Mouse (Mus musculus): ENCODE results near the gene Ptch2. TPM values are rescaled to one million over a fixed set of nuclear protein-coding genes. Genes with fewer than 3 reads are reported as not detected.

The Ptch2 gene
- total RNA-seq, 1 experiment from 2014 or later: 8.3 TPM

DNA sequence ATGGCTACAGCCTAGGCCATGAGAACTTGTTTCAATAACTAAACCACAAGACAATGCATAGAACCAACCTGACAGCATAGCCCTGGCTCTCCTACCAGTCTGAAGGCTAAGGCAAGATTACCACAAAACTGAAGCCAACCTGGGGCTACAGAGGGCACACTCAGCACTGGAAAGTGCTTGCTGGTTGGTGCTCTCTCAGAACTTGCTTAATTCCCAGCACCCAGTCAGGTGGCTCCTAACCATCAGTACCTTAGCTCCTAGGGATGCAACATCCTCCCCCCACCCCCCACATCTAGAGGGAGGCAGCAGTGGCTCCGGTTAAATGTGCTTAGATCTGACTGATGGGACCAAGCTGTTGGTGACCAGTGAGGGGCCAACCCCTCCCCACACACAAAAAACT is 55.5 kb downstream of the Ptch2 start:
- no peak for DNase-seq

DNA sequence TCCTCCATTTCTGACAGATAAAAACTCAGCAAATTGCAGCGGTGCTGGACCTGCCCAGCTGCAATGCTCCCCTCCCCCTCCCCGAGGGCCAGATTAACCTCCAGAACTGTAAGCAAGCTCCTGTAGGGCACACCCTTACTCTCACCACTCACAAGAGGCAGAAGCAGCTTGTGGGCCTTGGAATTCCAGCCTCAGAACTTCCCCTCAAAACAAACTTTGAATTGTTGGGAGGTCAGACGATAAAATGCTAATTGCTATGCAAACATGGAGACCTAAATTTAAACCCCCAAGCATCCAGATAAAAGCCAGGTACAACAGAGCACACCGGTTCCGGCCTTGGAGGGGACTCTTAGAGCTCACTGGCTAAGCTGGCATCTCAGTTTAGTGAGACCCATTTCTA is 56.8 kb downstream of the Ptch2 start:
- no peak for DNase-seq

DNA sequence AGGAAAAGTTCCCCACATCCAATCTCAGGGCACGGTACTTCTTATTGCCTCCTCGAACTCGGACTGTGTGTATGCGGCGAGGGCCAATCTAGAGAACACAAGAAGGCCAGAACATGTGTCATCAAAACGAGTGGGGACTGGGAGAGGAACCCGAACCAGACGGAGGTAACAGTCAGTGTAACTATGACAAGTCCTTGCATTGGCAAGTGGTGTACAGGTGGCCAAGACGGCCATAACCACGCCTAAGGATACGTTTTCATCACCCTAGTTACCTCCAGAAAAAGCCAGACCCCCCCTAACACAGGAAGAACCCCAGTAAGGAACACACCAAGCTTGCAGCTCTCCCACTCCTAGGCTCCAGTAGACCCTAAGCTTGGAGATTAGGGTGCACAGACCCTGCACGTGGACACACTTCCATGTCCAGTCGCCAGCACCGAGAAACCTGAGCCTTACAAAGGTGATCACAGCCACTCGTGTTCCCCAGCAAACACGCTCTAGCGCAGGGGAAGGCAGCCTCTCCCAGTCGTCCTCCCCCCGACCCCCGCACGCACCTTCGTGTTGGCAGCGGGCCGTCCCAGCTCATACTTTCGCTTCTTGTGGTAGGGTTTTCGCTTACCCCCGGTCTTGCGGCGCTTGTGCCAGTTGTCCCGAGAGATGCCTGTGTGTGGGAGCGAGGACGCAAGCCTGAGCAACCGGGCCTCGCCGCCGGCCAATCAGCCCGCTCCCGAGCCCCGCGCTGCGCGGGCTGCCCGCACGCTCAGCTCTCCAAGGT is 59.3 kb downstream of the Ptch2 start:
- DNase-seq: no peak

DNA sequence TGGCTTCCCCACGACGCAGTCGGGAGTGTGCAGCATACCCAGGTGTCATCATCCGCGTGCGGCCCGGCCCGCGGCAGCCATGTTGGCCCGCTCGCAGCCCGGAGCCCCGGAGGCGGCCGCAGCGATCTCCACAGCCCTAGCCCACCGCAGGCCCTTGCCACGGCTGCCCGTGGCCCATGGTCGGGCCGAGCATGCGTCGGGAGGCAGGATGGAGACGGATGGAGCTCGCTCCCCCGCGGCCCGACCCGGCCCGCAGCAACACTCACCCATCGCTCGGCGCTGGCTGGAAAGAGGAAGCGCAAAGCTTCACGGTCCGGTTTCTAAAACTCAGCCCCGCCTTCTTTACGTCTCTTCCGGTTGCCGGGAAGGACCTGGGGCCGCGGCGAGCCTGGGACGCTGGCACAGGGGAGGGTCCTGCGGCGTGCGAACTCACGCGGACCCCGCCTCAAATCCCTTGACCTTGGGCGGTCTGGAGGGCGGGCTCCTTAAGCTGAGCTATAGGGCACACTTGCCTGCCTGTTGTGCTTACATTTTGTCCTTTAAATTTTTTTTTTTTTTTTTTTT is 60.0 kb downstream of the Ptch2 start, which contains the start of gene Rps8:
Rps8 (minus strand) TSS at position 452 of the 564 bp plus-strand sequence.
- DNase-seq: peak; percentile 90

DNA sequence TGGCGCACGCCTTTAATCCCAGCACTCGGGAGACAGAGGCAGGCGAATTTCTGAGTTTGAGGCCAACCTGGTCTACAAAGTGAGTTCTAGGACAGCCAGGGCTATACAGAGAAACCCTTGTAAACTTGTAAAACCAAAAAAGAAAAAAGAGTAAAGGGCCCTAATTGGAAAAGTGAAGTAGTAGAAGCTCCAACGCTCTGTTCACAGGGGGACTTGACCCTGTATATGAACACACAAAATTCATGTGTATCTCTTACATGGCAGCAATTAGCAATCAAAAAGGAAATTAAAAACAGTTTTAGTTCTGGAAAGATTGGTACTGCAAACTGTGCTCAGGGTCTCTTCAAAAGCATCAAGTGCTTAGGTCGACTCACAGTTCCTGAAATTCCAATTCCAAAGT is 60.5 kb downstream of the Ptch2 start:
- DNase-seq: no peak

DNA sequence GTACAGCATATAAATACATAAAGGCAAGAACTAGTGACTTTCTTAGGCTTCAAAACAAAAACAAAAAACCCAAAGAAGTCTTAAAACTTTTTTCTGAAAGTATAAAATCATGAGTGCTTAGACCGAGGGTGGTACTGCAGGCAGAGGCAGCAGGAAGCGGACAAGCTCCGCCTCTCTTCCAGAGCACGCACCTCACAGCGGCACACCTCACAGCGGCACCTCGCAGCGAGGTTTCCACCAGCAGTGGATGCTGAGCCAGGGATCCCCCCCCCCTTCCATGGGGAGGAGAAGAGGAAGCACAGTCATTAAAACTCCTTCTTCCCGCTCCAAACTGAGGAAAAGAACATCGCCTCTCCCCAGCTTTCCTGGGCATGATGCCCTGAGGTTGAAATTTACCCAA is 63.8 kb downstream of the Ptch2 start:
- DNase-seq: no peak

DNA sequence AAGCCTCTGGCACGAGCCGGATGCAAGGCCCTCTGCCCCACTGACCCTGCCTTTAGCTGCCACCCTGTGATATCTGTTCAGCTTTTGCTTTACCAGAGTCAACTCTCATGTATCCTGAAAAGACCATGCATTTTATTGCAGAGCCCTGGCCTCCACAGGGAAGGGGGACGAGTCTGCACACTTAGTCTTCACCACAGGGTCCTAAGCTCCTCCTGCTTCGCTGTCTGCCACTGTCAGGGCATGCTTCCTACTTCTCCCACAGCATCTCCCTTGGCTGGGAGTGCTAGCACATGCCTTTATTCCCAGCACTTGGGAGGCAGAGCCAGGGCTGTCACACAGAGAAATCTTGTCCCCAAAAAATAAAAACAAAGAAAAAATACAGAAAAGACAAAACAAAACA is 65.3 kb downstream of the Ptch2 start:
- DNase-seq: no peak

Small RNA genes lying within 50 kb of the gene (microRNA-seq; reads per million reads assigned to microRNA genes)
- gene Gm22398: 0 reads per million in 2 experiments

Other genes starting within 250 kb of the Ptch2 start
- gene Zswim5, start 218.7 kb upstream of the Ptch2 start, total RNA-seq (2021): 3.1 and 3.5 TPM in 2 replicates
- 121 and 129 TPM in 2 replicates for gene Urod, start 101.7 kb upstream of the Ptch2 start, total RNA-seq (2021)
- 21.0 and 25.7 TPM in 2 replicates for gene Hectd3, start 100.8 kb upstream of the Ptch2 start, total RNA-seq (2021)
- 30.5 and 34.6 TPM in 2 replicates for gene Eif2b3, start 76.7 kb upstream of the Ptch2 start, total RNA-seq (2021)
- 6.3 and 10.2 TPM in 2 replicates for gene Btbd19, start 29.6 kb downstream of the Ptch2 start, total RNA-seq (2021)
- not detected in 2 replicates for gene Tctex1d4, start 30.7 kb downstream of the Ptch2 start, total RNA-seq (2021)
- 8.4 and 19.0 TPM in 2 replicates for gene Plk3, start 37.9 kb downstream of the Ptch2 start, total RNA-seq (2021)
- 935 and 1,177 TPM in 2 replicates for gene Rps8, start 60.2 kb downstream of the Ptch2 start, total RNA-seq (2021)
- 7.1 and 7.2 TPM in 2 replicates for gene Kif2c, start 86.6 kb downstream of the Ptch2 start, total RNA-seq (2021)
- 53.1 and 57.3 TPM in 2 replicates for gene Tmem53, start 155.9 kb downstream of the Ptch2 start, total RNA-seq (2021)
- gene Armh1, start 156.1 kb downstream of the Ptch2 start, total RNA-seq (2021): 2.2 and 2.4 TPM in 2 replicates